Mouse (Mus musculus) left cerebral cortex, adult 2 months (tissue): ENCODE measurements at regions not wholly inside any gene's neighbourhood (a gene's known extent, or its start where the extent isn't known, plus 50 kb on each side); places are given as distances from the start of the nearest gene placed in this dataset.
A peak's percentile ranks its signal among the peaks of the same experiment; 100 is the strongest.

Experiments used
- DNase-seq, 2 experiments: peaks; one replicate each; pipeline ENCODE4 v3.0.0; 2021 to 2022; ENCODE audit warnings: low spot score in 2 of 2, mixed read lengths in 1 of 2; ENCODE audit errors: extremely low spot score in 1 of 2
- H3K27ac ChIP-seq: fragments of 200-600 bp; 2 replicates; pipeline ENCODE4 v1.8.1; 2022
- H3K4me3 ChIP-seq: fragments of 200-600 bp; 2 replicates; pipeline ENCODE4 v1.8.1; 2022
- CTCF ChIP-seq: fragments of 200-600 bp; IDR thresholded peaks from 2 replicates; pipeline ENCODE4 v1.8.1; 2022; ENCODE audit warnings: antibody characterized with exemption, mild to moderate bottlenecking, moderate library complexity
- intact Hi-C: fragments of 180-260 bp; cut with DNase I; formaldehyde crosslinking; loops from one replicate; pipeline ENCODE4 v1.15.1; 2025

DNA sequence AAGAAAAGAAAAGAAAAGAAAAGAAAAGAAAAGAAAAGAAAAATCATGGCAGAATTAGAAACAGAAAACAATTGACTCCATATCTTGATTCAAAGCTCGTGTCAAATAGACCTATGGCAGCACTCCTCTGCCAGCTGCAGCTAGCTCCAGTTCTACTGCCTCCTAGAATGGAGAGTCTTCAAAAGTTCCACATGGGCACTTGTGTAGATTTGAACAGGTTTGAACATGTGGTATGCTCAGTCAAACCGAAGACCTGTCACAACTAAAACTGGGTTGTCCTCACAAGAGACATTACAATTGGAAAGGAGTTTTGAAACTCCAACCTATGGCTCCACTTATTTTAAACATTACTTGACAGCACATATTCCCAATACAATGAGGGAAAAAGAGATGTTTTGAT lies 355.6 kb upstream of the Atp2b1 start:
- intact Hi-C loops, result no loop called here
- no peak for TF ChIP-seq CTCF
- no peak for DNase-seq
- H3K27ac ChIP-seq, result no peak overlapping the region
- H3K4me3 ChIP-seq, result no peak overlapping the region

DNA sequence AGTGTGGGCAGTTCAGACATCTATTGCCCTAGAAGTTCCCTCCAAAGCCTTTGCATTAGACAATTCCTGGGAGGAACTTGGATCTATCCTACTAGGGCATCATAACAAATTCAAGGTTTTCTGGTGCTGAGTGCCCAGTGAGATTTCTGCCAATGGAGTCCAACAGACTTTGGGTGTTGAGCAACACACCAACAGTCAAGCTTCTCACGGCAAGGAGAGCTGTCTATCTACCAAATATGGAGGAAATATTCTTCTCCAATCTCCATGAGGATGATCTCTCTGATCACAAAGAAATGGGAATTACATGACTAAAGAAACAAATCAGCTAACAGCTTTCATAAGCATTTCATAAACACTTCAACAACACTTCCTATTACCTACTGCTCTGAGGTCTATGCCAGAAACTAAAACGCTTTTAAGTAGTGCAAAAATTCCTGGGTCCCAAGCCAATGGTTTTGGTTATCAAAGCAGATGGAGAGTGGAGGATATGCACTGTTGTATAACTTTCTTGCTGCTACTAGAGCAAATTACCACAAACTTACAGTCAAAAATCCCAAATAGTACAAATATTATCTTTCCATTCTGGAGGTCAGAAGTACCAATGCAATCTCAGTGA lies 351.8 kb upstream of the Atp2b1 start:
- intact Hi-C loops, result no loop called here

DNA sequence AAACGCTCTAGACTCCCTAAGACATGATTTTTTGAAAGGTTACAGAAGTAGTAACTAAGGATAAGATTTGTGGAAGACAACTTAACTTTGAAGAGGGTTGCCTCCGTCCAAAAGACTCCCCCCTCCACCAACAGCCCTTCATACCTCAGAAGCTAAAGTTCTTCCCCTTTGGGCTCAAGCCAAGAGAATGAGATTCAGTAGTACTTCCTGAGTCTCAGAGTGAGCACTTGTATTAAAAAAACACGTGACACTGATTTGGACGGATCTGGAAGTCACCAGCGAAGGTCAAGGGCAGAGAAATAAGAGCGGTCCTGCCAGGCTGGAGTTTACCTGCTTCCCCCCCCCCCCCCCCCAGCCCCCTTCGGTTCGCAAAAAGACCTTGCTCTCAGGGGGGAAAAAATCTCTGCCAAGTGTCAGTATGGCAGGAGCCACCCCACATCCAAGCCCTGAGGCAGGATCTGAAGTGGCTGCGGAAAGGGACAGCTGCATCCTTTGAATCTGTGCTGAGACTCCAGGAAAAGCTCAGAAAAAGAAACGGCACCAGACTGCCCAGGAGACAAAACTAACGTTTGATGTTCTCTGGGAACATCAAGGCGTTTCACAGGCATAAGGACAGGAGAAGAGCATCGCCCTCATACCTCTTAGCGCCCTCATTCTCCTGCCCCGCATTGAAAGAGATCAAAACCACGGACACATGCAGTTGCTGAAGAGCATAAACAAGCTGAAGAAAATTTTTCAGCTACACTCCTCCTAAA lies 341.2 kb upstream of the Atp2b1 start:
- intact Hi-C loops, result loop anchor here (5.0 kb wide), 1 partner anchor 36 kb away; no protein-coding TSS in a partner anchor
- H3K27ac ChIP-seq, result peak overlapping the region; percentile 80
- no peak for TF ChIP-seq CTCF
- no peak for DNase-seq
- H3K4me3 ChIP-seq, result 0 out of 2 replicates have a peak overlapping the region, but pooled peaks have one; percentile 5

More for the DNA sequence above, 351.8 kb upstream of the Atp2b1 start:
- Histone ChIP-seq H3K27ac (no peak overlapping the region), H3K4me3 (no peak overlapping the region)
- DNase-seq, result no peak
- no peak for TF ChIP-seq CTCF

DNA sequence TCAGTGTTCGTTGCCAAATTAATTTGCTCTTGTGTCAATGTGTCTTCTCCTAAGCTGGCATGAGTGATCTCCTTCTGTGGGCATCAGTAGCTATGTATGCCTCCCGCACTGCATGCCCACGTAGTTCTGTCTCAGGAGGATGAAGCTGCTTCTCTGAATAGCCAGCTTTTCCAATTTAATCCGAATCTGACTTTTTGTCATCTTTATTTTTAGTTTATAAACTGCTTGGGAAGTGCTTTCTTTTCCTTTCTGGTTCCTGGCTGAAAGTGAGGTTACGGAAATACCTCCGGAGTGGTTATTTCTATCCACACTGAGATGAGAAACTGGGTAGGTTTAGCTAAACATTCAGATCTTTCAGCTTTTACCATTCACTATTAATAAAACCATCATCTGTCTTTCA lies 337.2 kb upstream of the Atp2b1 start:
- intact Hi-C loops, result no loop called here
- Histone ChIP-seq H3K4me3 (no peak overlapping the region), H3K27ac (peak overlapping the region; percentile 56)
- TF ChIP-seq CTCF, result no peak
- DNase-seq, result no peak

- Histone ChIP-seq H3K4me3 (no peak overlapping the region), H3K27ac (no peak overlapping the region)
- intact Hi-C loops, result no loop called here
- DNase-seq, result no peak
- TF ChIP-seq CTCF, result no peak
These were observed 329.4 kb upstream of the Atp2b1 start for GRCm38 (mm10) chr10:98584776-98585175.

GRCm38 (mm10) chr10:98589726-98590125 lies 324.5 kb upstream of the Atp2b1 start:
- peak overlapping the region; percentile 36 for H3K27ac ChIP-seq
- peak; percentile 51 to 56 for DNase-seq
- TF ChIP-seq CTCF, result no peak
- H3K4me3 ChIP-seq, result peak overlapping the region; percentile 15; the same call in 1 of the 2 replicates
- intact Hi-C loops, result no loop called here

DNA sequence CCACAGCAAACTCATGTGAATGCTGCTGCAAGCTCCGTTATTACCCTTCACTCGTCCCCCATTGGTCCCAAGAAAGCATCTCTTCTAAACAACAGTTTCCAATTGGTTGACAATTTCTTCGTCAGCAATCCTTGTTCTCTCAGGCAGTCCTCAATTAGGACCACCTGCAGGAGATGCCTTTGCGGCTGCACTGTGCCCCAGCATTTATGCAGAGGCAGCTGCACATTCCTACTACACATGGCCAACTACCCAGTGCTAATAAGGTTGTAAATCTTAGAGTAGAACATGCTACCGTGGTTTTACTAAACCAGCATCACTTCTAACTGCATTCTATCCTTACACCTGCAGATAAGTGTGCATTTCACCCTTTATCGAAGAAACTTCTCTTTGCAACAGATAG lies 322.1 kb upstream of the Atp2b1 start:
- intact Hi-C loops, result no loop called here
- no peak overlapping the region for H3K4me3 ChIP-seq
- TF ChIP-seq CTCF, result no peak
- DNase-seq, result no peak
- no peak overlapping the region for H3K27ac ChIP-seq

DNA sequence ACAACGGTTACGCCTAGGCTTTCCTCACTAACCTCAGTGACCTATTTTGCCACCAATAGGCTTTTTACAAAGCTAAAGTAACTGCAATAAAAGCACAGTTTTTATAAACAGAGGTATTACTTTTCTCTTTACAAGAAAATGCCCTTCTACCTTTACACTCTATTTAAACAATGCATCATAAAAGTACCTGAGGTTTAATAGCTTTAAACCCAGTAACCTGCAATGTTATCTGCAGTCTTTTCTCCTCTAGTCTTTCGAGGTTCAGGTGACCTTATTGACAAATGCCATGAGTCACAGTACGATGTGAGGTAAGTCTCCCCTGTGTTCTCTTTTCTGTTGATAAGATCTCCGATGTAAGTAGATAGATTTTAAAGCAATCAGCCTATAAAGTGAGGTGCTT lies 320.3 kb upstream of the Atp2b1 start:
- intact Hi-C loops, result no loop called here
- Histone ChIP-seq H3K27ac (no peak overlapping the region), H3K4me3 (no peak overlapping the region)
- DNase-seq, result no peak
- no peak for TF ChIP-seq CTCF

GRCm38 (mm10) chr10:98608221-98608941 lies 305.8 kb upstream of the Atp2b1 start:
- Histone ChIP-seq H3K4me3 (peak overlapping the region; percentile 19; the same call in 1 of the 2 replicates), H3K27ac (peak overlapping the region; percentile 86)
- intact Hi-C loops, result loop anchor here (2.0 kb wide), 1 partner anchor 306 kb away; the partner anchor contains the start of gene Atp2b1
- no peak for TF ChIP-seq CTCF
- peak; percentile 20 to 21 for DNase-seq

GRCm38 (mm10) chr10:98610708-98611107 lies 303.5 kb upstream of the Atp2b1 start:
- Histone ChIP-seq H3K4me3 (no peak overlapping the region), H3K27ac (no peak overlapping the region)
- no peak for TF ChIP-seq CTCF
- DNase-seq, result no peak
- intact Hi-C loops, result no loop called here

- Histone ChIP-seq H3K4me3 (no peak overlapping the region), H3K27ac (no peak overlapping the region)
- intact Hi-C loops, result no loop called here
- TF ChIP-seq CTCF, result no peak
- no peak for DNase-seq
These were observed 302.4 kb upstream of the Atp2b1 start for GRCm38 (mm10) chr10:98611707-98612360.
